Mouse (Mus musculus) lung, embryonic 16.5 days (tissue): ENCODE data around the gene Ajm1. TPM values are rescaled to one million over a fixed set of nuclear protein-coding genes. Genes with fewer than 3 reads are reported as not detected.

Experiments used
- ATAC-seq: fragments of 200-750 bp; cut with Nextera tagmentation; 2 replicates; pipeline ENCODE4 v1.8.0; 2017; ENCODE audit warnings: low read depth, mild to moderate bottlenecking, moderate library complexity
- H3K27ac ChIP-seq: fragments of 300-500 bp; sonication (generic); 2 replicates; pipeline ENCODE4 v1.5.1; 2014; ENCODE audit warnings: mild to moderate bottlenecking, control low read depth, low read length
- H3K27me3 ChIP-seq: fragments of 300-500 bp; sonication (generic); 2 replicates; pipeline ENCODE4 v1.6.1; 2014; ENCODE audit warnings: low read depth, low read length, mixed read lengths; ENCODE audit not compliant: control insufficient read depth, insufficient read depth
- H3K36me3 ChIP-seq: fragments of 300-500 bp; sonication (generic); 2 replicates; pipeline ENCODE4 v1.6.1; 2014; ENCODE audit warnings: low read length; ENCODE audit not compliant: control insufficient read depth, insufficient read depth
- H3K4me1 ChIP-seq: fragments of 300-500 bp; sonication (generic); replicated peaks from 2 replicates; pipeline ENCODE4 v1.6.1; 2014; ENCODE audit warnings: low read length, mixed read lengths; ENCODE audit not compliant: control insufficient read depth, insufficient read depth
- H3K4me2 ChIP-seq: fragments of 300-500 bp; sonication (generic); 2 replicates; pipeline ENCODE4 v1.6.1; 2014; ENCODE audit warnings: low read depth, low read length, control low read depth
- H3K4me3 ChIP-seq: fragments of 300-500 bp; sonication (generic); 2 replicates; pipeline ENCODE4 v1.5.1; 2014; ENCODE audit warnings: mild to moderate bottlenecking, low read length, control low read depth
- H3K9ac ChIP-seq: fragments of 300-500 bp; sonication (generic); 2 replicates; pipeline ENCODE4 v1.6.1; 2014; ENCODE audit warnings: low read length, control low read depth
- H3K9me3 ChIP-seq: fragments of 300-500 bp; sonication (generic); 2 replicates; pipeline ENCODE4 v1.6.1; 2016; ENCODE audit warnings: low read length; ENCODE audit not compliant: control insufficient read depth
- WGBS: fragments of 180-500 bp; shearing (Covaris S2); extraction: QIAGEN DNeasy Blood & Tissue Kit; methylation state at CpG from one replicate; pipeline ENCODE4 v1.1.7; 2014; 5-methylcytosine and 5-hydroxymethylcytosine counted together
- polyA plus RNA-seq: library from polyadenylated mRNA; unstranded; fragments of >200 nt; fragmentation: Nextera tagmentation; extraction: Ambion mirVana; gene quantifications from 2 replicates; pipeline ENCODE4 v1.2.1, GENCODE M21; 2015

Ajm1 gene
- polyA plus RNA-seq, 1 experiment from 2014 or later: 0.21 TPM

DNA sequence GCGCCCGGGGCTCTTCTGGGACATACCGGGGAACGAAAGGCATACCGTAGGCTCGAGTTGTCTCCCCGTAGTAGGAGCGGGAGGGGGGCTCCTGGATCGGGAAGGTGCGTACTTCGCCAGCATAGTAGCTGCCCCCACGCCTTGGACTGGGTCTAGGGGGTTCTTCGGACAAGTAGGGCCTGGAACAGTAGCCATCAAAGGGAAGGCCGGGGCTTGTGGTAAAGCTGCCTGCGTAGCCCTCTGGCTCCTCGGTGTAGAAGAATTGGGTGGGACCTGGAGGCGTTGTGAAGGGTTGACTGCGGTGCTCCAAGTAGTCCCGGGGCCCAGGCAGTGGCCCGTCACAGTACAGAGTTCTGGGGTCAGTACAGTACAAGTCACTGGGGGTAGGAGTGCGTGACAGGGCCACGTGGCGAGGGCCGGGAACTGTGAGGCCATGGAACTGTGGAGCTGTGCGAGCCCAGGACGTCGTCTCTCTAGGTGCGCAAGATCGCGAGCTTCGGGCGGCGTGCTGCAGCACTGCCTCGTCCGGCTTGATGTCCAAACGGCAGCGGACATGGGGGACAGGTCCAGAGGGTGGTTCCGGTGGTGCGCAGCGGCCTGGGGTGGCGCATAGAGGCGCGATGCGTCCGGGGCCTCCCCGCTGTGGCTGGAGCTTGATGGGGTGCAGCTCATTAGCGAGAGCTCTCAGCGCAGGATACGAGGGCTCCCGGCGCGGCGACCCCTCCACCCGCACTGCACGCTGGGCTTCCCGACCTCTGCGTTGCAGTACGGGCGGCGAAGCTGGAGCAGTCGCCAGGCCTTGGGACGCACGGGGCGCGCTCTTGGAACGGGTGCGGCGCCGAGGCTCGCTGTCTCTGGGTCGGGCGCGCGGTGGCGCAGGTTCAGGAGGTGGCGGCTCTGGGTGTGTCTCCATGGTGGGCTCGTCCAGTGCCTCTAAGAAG is 2.5 kb downstream of the Ajm1 start:
- ATAC-seq: no peak
- Histone ChIP-seq H3K4me2 (peak overlapping the region; percentile 39), H3K9ac (no peak overlapping the region), H3K36me3 (peaks cover 2% of the 10 kb centered on the region; the same call in 1 of the 2 replicates), H3K27me3 (peaks cover 57% of the 10 kb centered on the region), H3K4me3 (peak overlapping the region; percentile 13; the same call in 1 of the 2 replicates), H3K27ac (no peak overlapping the region), H3K4me1 (peaks cover 40% of the 10 kb centered on the region), H3K9me3 (no peaks in the 10 kb centered on the region)
- WGBS: 3% methylated on average over 77 of the region's 77 CpGs

DNA sequence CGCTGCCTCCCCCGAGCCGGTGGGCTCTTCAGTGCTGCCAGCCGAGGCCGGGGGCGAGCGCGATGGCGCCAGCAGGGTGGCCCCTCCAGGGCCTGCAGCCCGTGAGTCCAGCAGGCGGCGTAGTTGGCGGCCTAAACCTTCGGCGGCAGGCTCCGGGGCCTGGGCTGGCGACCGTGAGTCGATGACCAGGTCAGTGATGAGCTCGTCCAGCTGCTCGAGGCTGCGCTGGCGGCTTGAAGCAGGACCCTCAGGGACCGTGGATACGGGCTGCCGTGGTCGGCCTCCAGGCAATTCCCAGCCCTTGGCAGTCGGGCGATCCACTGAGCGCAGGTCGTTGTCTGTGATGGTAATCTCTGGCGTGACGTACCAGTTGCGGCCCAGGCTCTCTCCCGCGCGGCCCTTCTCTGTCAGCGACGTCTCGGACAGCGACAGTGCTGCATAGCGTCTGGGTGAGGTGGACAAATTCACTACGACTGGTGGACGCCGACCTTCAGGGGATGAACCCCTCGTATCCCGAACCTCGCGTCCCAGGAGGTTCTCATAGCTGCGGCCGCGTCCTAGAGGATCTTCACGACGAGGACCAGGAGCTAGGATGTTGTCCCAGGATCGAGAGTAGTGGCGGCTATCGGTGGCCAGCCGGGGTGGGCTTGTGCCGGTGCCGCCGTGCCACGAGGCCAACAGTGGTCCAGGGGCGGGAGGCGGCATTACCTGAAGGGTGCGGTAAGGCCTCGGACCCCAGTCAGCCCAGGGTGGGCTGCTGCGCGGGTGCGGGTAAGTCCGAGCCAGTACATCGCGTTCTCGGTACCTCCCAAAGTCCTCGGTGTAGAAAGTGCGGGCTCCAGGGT is 3.4 kb downstream of the Ajm1 start:
- no peaks in the 10 kb centered on the region for H3K9me3 ChIP-seq
- no peak for ATAC-seq
- no peaks in the 10 kb centered on the region; the same call in 1 of the 2 replicates for H3K36me3 ChIP-seq
- H3K27ac ChIP-seq: no peak overlapping the region
- H3K4me1 ChIP-seq: peaks cover 49% of the 10 kb centered on the region
- peaks cover 57% of the 10 kb centered on the region for H3K27me3 ChIP-seq
- peak overlapping the region; percentile 34 for H3K4me2 ChIP-seq
- WGBS: 5% methylated on average over 75 of the region's 75 CpGs
- peak overlapping the region; percentile 39; the same call in 1 of the 2 replicates for H3K9ac ChIP-seq
- H3K4me3 ChIP-seq: peak overlapping the region; percentile 35

DNA sequence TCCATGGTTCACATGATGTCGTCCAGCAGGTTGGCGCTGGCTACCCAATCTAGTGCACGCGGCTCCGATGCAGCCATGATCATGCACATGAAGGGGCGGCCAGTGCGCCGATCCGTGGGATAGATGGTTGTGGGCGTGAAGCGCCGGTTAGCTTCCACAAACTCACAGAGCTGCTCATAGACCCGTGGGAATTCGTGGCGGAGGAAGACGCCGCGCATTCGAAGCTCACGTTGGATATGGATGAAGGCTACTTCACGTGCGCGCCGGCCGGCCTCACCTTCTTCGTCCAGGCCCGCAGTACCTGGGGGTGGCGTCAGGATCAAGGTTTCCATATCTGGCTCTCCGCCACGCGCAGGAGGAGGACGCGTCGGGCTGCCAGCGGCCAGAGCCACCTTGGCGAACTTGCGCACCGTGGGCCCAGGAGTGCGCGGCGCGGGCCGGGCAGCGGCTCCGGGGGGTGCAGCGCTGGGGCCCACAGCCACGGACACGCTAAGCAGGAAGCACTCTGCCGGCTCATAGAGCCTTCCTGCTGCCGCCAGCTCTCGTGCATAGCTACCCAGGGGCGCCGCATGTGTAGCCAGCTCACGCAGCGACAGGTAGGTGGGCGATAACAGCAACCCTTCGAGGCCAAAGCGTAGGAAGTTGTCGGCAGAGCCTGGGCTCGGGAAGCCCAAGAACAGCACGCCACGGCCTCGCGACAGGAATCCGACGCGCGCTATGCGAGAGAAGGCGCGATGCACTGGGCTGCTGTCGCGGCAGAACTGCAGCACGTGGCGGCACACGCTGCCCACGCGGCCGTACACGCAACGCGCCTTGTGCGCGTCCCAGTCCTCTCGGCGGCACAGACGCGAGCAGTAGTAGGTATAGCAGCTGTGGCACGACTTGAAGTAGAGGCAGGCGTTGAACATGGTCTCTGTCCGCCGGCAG is 4.3 kb downstream of the Ajm1 start:
- Histone ChIP-seq H3K36me3 (no peaks in the 10 kb centered on the region), H3K27ac (no peak overlapping the region), H3K9ac (peak overlapping the region; percentile 39; the same call in 1 of the 2 replicates), H3K4me3 (peak overlapping the region; percentile 35), H3K27me3 (peaks cover 57% of the 10 kb centered on the region), H3K4me1 (peaks cover 51% of the 10 kb centered on the region), H3K9me3 (no peaks in the 10 kb centered on the region), H3K4me2 (peak overlapping the region; percentile 34)
- ATAC-seq: no peak
- 16% methylated on average over 92 of the region's 92 CpGs for WGBS

DNA sequence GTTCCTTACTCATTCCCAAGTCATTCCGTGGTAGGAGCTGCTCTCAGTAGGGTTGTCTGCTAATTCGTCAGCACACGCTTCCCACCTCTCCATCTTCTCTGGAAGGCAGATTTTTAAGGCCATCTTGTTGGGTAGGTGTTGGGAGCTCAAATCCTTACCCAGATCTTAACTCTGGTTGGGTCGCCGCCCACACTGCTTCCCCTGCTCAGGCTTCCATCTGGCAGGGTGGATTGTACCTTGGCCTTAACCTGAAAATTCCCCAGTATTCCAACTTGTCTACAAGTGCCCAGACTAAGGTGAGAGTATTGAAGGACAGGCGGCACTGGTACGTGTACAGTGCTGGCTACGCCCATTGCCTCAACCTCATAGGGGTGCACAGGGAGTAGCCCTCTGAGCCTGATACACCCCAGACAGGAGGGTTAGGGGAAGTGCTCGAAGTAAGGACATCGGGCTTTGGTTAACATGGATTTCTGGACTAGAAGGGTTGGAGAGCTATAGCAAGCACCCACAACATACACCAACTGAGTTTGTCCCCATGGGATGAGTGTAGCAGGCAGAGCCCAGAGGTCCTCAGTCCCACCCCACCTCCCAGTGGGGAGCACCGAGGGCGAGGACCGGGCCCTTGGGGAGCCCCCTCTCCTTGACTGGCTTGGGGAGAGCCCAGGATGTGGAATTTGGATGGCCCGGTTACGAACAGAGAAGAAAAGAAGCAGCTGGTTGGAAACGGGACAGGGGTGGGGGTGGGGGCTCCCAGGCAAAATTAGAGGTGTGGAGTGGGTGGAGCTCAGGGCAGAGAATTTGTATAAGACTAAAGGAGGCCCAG is 5.3 kb downstream of the Ajm1 start:
- Histone ChIP-seq H3K4me3 (no peak overlapping the region), H3K27ac (no peak overlapping the region), H3K9me3 (no peaks in the 10 kb centered on the region), H3K27me3 (peaks cover 55% of the 10 kb centered on the region), H3K4me2 (peak overlapping the region; percentile 91), H3K4me1 (peaks cover 46% of the 10 kb centered on the region), H3K36me3 (0 out of 2 replicates have a peak, but pooled peaks cover 2% of the 10 kb centered on the region), H3K9ac (peak overlapping the region; percentile 69)
- ATAC-seq: no peak
- 73% methylated on average over 16 of the region's 16 CpGs for WGBS

GRCm38 (mm10) chr2:25575432-25576027 is 6.0 kb downstream of the Ajm1 start:
- ATAC-seq: peak; percentile 11; the same call in 1 of the 2 replicates
- WGBS: 5% methylated on average over 21 of the region's 21 CpGs
- Histone ChIP-seq H3K4me2 (peak overlapping the region; percentile 91), H3K27ac (peak overlapping the region; percentile 92), H3K9me3 (no peaks in the 10 kb centered on the region), H3K27me3 (peaks cover 48% of the 10 kb centered on the region), H3K4me1 (peaks cover 43% of the 10 kb centered on the region), H3K9ac (peak overlapping the region; percentile 69), H3K4me3 (peak overlapping the region; percentile 58), H3K36me3 (0 out of 2 replicates have a peak, but pooled peaks cover 2% of the 10 kb centered on the region)

DNA sequence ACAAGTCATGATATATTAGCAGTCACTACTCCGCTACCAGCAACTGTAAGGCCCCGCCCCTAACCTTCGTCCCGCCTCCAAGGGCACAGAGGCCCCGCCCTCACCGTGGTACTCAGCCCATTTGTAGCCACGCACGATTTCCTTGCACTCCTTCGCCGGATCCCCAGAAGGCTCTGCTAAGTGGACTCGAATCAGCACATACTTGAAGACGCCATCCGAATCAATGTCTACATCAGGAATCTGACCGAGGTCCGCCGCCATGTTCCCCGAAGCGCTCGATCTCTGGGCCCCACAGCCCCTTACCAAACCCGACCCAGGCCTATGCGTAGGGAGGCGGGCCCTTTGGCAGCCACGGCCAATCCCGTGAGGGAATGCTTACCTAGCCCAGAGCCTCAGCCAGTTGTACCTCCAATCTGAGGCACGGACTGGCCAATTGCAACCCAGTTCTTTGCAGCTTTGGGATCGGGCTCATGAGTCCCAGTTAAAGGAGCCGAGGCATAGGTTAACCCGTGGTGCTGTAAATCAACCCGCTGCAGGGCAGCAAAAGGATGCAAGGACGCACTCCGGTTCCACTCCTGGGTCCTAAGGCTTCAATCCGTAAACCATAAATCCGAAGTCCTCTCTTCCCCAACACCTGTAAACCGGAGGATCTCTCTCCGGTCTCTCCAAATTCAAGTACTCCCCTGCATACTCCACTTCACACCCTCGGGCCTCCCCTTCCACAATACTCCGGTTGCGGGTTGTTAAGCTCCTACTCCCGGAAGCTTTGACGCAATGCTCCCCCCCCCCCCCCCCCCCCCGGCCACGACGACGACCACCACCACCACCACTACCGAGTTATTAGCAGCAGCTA is 6.8 kb downstream of the Ajm1 start, which contains the start of the genes Mamdc4 and Phpt1:
Gene Mamdc4 (minus strand): TSS at position 267 of the 853 bp plus-strand sequence.
Gene Phpt1 (minus strand): TSS at position 646 of the 853 bp plus-strand sequence.
- Histone ChIP-seq H3K9me3 (no peaks in the 10 kb centered on the region), H3K27ac (peak within 1 kb of the TSS; percentile 92), H3K4me1 (peaks cover 43% of the 10 kb centered on the region), H3K9ac (peak within 1 kb of the TSS; percentile 71), H3K4me3 (peak within 1 kb of the TSS; percentile 58), H3K36me3 (peaks cover 2% of the 10 kb centered on the region; the same call in 1 of the 2 replicates), H3K4me2 (peak within 1 kb of the TSS; percentile 91), H3K27me3 (peaks cover 41% of the 10 kb centered on the region)
- ATAC-seq: peak; percentile 98
- under 1% methylated on average over 42 of the region's 45 CpGs for WGBS

GRCm38 (mm10) chr2:25574136-25574535 is 7.4 kb downstream of the Ajm1 start:
- Histone ChIP-seq H3K9me3 (no peaks in the 10 kb centered on the region), H3K4me3 (peak overlapping the region; percentile 58), H3K4me2 (peak overlapping the region; percentile 91), H3K27me3 (peaks cover 34% of the 10 kb centered on the region), H3K36me3 (peaks cover 2% of the 10 kb centered on the region; the same call in 1 of the 2 replicates), H3K9ac (peak overlapping the region; percentile 71), H3K27ac (peak overlapping the region; percentile 92), H3K4me1 (peaks cover 43% of the 10 kb centered on the region)
- 10% methylated on average over 11 of the region's 11 CpGs for WGBS
- ATAC-seq: no peak
